In the genomic region with DNA sequence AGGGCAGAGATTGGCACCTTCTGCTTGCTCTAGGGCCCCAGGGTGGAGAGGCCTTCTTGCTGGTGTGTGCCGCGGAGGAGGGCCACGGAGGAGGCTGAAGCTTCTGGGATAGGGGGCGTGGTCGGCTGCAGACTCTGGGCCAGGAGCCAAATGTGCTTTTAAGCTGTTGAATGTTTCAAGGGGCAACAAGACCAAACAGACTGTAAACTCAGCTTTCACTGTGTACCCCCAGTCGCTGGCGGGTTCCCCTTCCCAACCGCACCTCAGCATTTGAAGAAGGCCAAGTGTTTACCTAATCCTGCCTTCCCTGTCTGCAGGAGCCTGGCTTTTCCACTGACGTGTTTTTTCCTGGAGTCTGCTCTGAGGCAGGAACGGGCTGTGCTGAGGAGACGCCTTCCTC, we compare ENCODE assay signal across 8 mouse cellular contexts. TPM values are rescaled to one million over a fixed set of nuclear protein-coding genes. Genes with fewer than 3 reads are reported as not detected.
A peak's percentile ranks its signal among the peaks of the same experiment; 100 is the strongest.
DNase-seq lines count a peak whose midpoint lies in the region; ATAC-seq and TF ChIP-seq lines count a peak whose summit lies in the region.

No protein-coding gene starts in this region.

- no peak for TF ChIP-seq RAD21 in MEL (IDR thresholded peaks at IDR 0.05; ENCODE audit: low read depth, low read length)

- peak; percentile 17 for DNase-seq in MEL (ENCODE audit: low read depth, low spot score)
- peak; percentile 88 for DNase-seq in brain, embryonic 14.5 days (ENCODE audit: low read depth)
- peak; percentile 61 to 66 for DNase-seq in kidney, postnatal 36 days
- DNase-seq in ovary, postnatal 10 days (ENCODE audit: low spot score), result peak; percentile 47
- no peak for DNase-seq in left cerebral cortex, adult 8-10 months (ENCODE audit: low spot score in 2 of 2)
- no peak for DNase-seq in left cerebral cortex, adult 2 months (ENCODE audit: extremely low spot score in 1 of 2, low spot score in 2 of 2)
- DNase-seq in frontal cortex, adult 2 months (ENCODE audit: extremely low spot score in 1 of 2, low spot score in 1 of 2), result no peak

- no peaks in the 10 kb centered on the region for H3K79me2 ChIP-seq in MEL (ENCODE audit: control insufficient read depth, insufficient read depth, low read length, poor library complexity)

- ATAC-seq in heart, embryonic 15.5 days (replicated peaks; ENCODE audit: insufficient number of reproducible peaks, insufficient read depth, low FRiP score, low read depth), result peak; percentile 58

- H3K9ac ChIP-seq in MEL (ENCODE audit: control insufficient read depth, low read depth, low read length, poor library complexity, severe bottlenecking), result no peak overlapping the region
- H3K9ac ChIP-seq in heart, embryonic 15.5 days, result 0 out of 2 replicates have a peak overlapping the region, but pooled peaks have one; percentile 1

- intact Hi-C loops in left cerebral cortex, adult 2 months (cut with DNase I), result no loop called here

- H3K4me2 ChIP-seq in heart, embryonic 15.5 days, result peak overlapping the region; percentile 36

- no peaks in the 10 kb centered on the region for H3K9me3 ChIP-seq in MEL (replicated peaks; ENCODE audit: insufficient read depth, low read length)
- no peaks in the 10 kb centered on the region for H3K9me3 ChIP-seq in heart, embryonic 15.5 days (replicated peaks)

- no peak for TF ChIP-seq EP300 in MEL (IDR thresholded peaks at IDR 0.05; ENCODE audit: low read depth in 1 of 2, low read length in 2 of 2)

- 13% methylated on average over 11 of the region's 11 CpGs for WGBS in heart, embryonic 15.5 days

- H3K36me3 ChIP-seq in MEL (ENCODE audit: control insufficient read depth in 1 of 2, insufficient read depth in 2 of 2, low read length in 2 of 2), result no peaks in the 10 kb centered on the region
- H3K36me3 ChIP-seq in heart, embryonic 15.5 days, result no peaks in the 10 kb centered on the region

- TF ChIP-seq POLR2A in MEL (IDR thresholded peaks at IDR 0.05; ENCODE audit: control insufficient read depth in 1 of 2, insufficient read depth in 1 of 2, low read depth in 1 of 2, low read length in 2 of 2, poor library complexity in 1 of 2), result no peak
- no peak for TF ChIP-seq POLR2A in brain, embryonic 14.5 days (IDR thresholded peaks at IDR 0.05; ENCODE audit: borderline replicate concordance, extremely low read depth, insufficient read depth, insufficient read length, poor library complexity, severe bottlenecking)

- H3K4me3 ChIP-seq in MEL (ENCODE audit: control insufficient read depth in 1 of 2, insufficient read depth in 1 of 2, low read depth in 2 of 2, low read length in 2 of 2), result no peak overlapping the region
- H3K4me3 ChIP-seq in heart, embryonic 15.5 days, result no peak overlapping the region
- H3K4me3 ChIP-seq in left cerebral cortex, adult 2 months, result no peak overlapping the region

- H3K4me1 ChIP-seq in MEL (ENCODE audit: control insufficient read depth in 1 of 2, insufficient read depth in 2 of 2, low read length in 2 of 2), result no peaks in the 10 kb centered on the region
- H3K4me1 ChIP-seq in heart, embryonic 15.5 days (replicated peaks), result peaks cover 68% of the 10 kb centered on the region

- no peak for TF ChIP-seq CTCF in MEL (IDR thresholded peaks at IDR 0.05 in 2 of 3, conservative IDR thresholded peaks at IDR 0.05 in 1 of 3; ENCODE audit: control insufficient read depth in 1 of 3, insufficient read depth in 1 of 3, low read depth in 2 of 3, low read length in 3 of 3, poor library complexity in 1 of 3, severe bottlenecking in 1 of 3)
- no peak for TF ChIP-seq CTCF in brain, embryonic 14.5 days (IDR thresholded peaks at IDR 0.05; ENCODE audit: borderline replicate concordance, extremely low read depth, insufficient read depth, insufficient read length)
- TF ChIP-seq CTCF in left cerebral cortex, adult 2 months (IDR thresholded peaks at IDR 0.05), result no peak

- peaks cover 0 to 2% of the 10 kb centered on the region in 2 experiments; a peak in 1 of 4 replicates for H3K27me3 ChIP-seq in MEL (ENCODE audit: control insufficient read depth in 1 of 2, insufficient read depth in 2 of 2, low read length in 2 of 2)
- H3K27me3 ChIP-seq in heart, embryonic 15.5 days, result no peaks in the 10 kb centered on the region

- H3K27ac ChIP-seq in MEL (ENCODE audit: control insufficient read depth, low read depth, low read length), result no peak overlapping the region
- H3K27ac ChIP-seq in heart, embryonic 15.5 days, result peak overlapping the region; percentile 87
- H3K27ac ChIP-seq in left cerebral cortex, adult 2 months, result no peak overlapping the region

TF ChIP-seq in MEL, 35 proteins besides CTCF, POLR2A, EP300 and RAD21:
- TF ChIP-seq CHD1 (IDR thresholded peaks at IDR 0.05; ENCODE audit: low read depth, low read length) (no peak), GABPA (IDR thresholded peaks at IDR 0.05; ENCODE audit: low read depth, low read length) (no peak), NRF1 (IDR thresholded peaks at IDR 0.05; ENCODE audit: insufficient read depth, low read depth, low read length, poor library complexity, severe bottlenecking) (no peak), ZMIZ1 (IDR thresholded peaks at IDR 0.05; ENCODE audit: low read depth, low read length) (no peak), UBTF (IDR thresholded peaks at IDR 0.05; ENCODE audit: borderline replicate concordance, insufficient read depth, low read depth, low read length) (no peak)

RNA-seq across cellular contexts. Expression of a gene that starts 48.0 kb away (rescaled TPM):
- total RNA-seq in MEL (2012; rRNA removed), result 30.3 and 31.1 TPM in 2 replicates
- 10 to 100 TPM in 1 of 2 experiments, not detected in 1; 75.5 TPM for polyA plus RNA-seq in MEL (2012; ENCODE audit: insufficient read depth in 1 of 2, insufficient read length in 2 of 2, low read depth in 1 of 2, low replicate concordance in 2 of 2, missing spikeins in 1 of 2)
- polyA plus RNA-seq in brain, embryonic 14.5 days (2012; rRNA removed), result 15.1 and 29.8 TPM in 2 replicates
- 71.0 and 89.5 TPM in 2 replicates for polyA plus RNA-seq in heart, embryonic 15.5 days (2015; fragmentation: Nextera tagmentation; extraction: Ambion mirVana)
- total RNA-seq in left cerebral cortex, adult 8-10 months (2022), result 1 to 10 TPM; 5.9 to 8.1 (median 7.3) TPM
- 10 to 100 TPM in 1 of 2 experiments, 1 to 10 TPM in 1; 6.9 to 10.1 TPM for total RNA-seq in left cerebral cortex, adult 2 months (2021)
- 12.8 and 16.4 TPM in 2 replicates for polyA plus RNA-seq in frontal cortex, adult 2 months (2012; rRNA removed)

Comparison
In these comparisons a context has a peak if more than half of its experiments do, and no peak if none do; other contexts are left out.
1. DNase-seq: peak in MEL (single experiment), brain, embryonic 14.5 days (single experiment), kidney, postnatal 36 days (2 of 2) and ovary, postnatal 10 days (single experiment); none in left cerebral cortex, adult 8-10 months (0 of 2), left cerebral cortex, adult 2 months (0 of 2) and frontal cortex, adult 2 months (0 of 2).